Mouse (Mus musculus) lung, embryonic 14.5 days (tissue): ENCODE data around the gene Sytl2. TPM values are rescaled to one million over a fixed set of nuclear protein-coding genes. Genes with fewer than 3 reads are reported as not detected.

Experiments used
- ATAC-seq: fragments of 200-750 bp; cut with Nextera tagmentation; 2 replicates; pipeline ENCODE4 v1.8.0; 2017; ENCODE audit warnings: mild to moderate bottlenecking, moderate TSS enrichment, moderate library complexity; ENCODE audit not compliant: insufficient read depth
- DNase-seq: peaks from one replicate; pipeline ENCODE4 v3.0.0-alpha.2; 2015
- H3K27ac ChIP-seq: fragments of 300-500 bp; sonication (generic); 2 replicates; pipeline ENCODE4 v1.5.1; 2014; ENCODE audit warnings: low read depth, mild to moderate bottlenecking, moderate library complexity
- H3K27me3 ChIP-seq: fragments of 300-500 bp; sonication (generic); 2 replicates; pipeline ENCODE4 v1.6.1; 2014; ENCODE audit warnings: low read length, control low read depth; ENCODE audit not compliant: insufficient read depth
- H3K36me3 ChIP-seq: fragments of 300-500 bp; sonication (generic); 2 replicates; pipeline ENCODE4 v1.6.1; 2014; ENCODE audit warnings: control low read depth; ENCODE audit not compliant: insufficient read depth
- H3K4me1 ChIP-seq: fragments of 300-500 bp; sonication (generic); 2 replicates; pipeline ENCODE4 v1.6.1; 2014; ENCODE audit warnings: antibody characterized with exemption, control low read depth; ENCODE audit not compliant: insufficient read depth
- H3K4me2 ChIP-seq: fragments of 300-500 bp; sonication (generic); 2 replicates; pipeline ENCODE4 v1.6.1; 2014; ENCODE audit warnings: mild to moderate bottlenecking
- H3K4me3 ChIP-seq: fragments of 300-500 bp; sonication (generic); 2 replicates; pipeline ENCODE4 v1.5.1; 2014; ENCODE audit warnings: low read depth, low read length
- H3K9ac ChIP-seq: fragments of 300-500 bp; sonication (generic); 2 replicates; pipeline ENCODE4 v1.6.1; 2014
- H3K9me3 ChIP-seq: fragments of 300-500 bp; sonication (generic); 2 replicates; pipeline ENCODE4 v1.6.1; 2016; ENCODE audit warnings: low read depth, low read length, control low read depth
- CTCF ChIP-seq: IDR thresholded peaks from 2 replicates; pipeline ENCODE4 v1.5.1; 2016; ENCODE audit warnings: antibody characterized with exemption, low read depth
- WGBS: fragments of 180-500 bp; shearing (Covaris S2); extraction: QIAGEN DNeasy Blood & Tissue Kit; methylation state at CpG from one replicate; pipeline ENCODE4 v1.1.7; 2014; 5-methylcytosine and 5-hydroxymethylcytosine counted together
- polyA plus RNA-seq: library from polyadenylated mRNA; unstranded; fragments of >200 nt; fragmentation: Nextera tagmentation; extraction: Ambion mirVana; gene quantifications from 2 replicates; pipeline ENCODE4 v1.2.1, GENCODE M21; 2014

Sytl2 gene
- polyA plus RNA-seq, 1 experiment from 2014 or later: 4.0 TPM

- 40% methylated on average over 3 of the region's 3 CpGs for WGBS
- Histone ChIP-seq H3K36me3 (no peaks in the 10 kb centered on the region), H3K9me3 (no peaks in the 10 kb centered on the region), H3K4me3 (no peak overlapping the region), H3K27ac (no peak overlapping the region), H3K4me2 (no peak overlapping the region), H3K27me3 (no peaks in the 10 kb centered on the region), H3K4me1 (no peaks in the 10 kb centered on the region), H3K9ac (no peak overlapping the region)
- TF ChIP-seq CTCF: peak; percentile 84
- 0 out of 2 replicates have a peak, but pooled peaks have one; percentile 28 for ATAC-seq
- DNase-seq: peak; percentile 84
These were observed 107.9 kb downstream of the Sytl2 start for GRCm38 (mm10) chr7:90409934-90410333.

GRCm38 (mm10) chr7:90426020-90427001, 124.3 kb downstream of the Sytl2 start, which contains the start of gene Ccdc89:
Gene Ccdc89 (plus strand): TSS chr7:90426577.
- no peak for TF ChIP-seq CTCF
- Histone ChIP-seq H3K4me3 (peak within 1 kb of the TSS; percentile 38), H3K4me1 (no peaks in the 10 kb centered on the region), H3K9ac (peak within 1 kb of the TSS; percentile 47), H3K9me3 (no peaks in the 10 kb centered on the region), H3K27me3 (no peaks in the 10 kb centered on the region), H3K27ac (peak within 1 kb of the TSS; percentile 42; the same call in 1 of the 2 replicates), H3K4me2 (peak within 1 kb of the TSS; percentile 74), H3K36me3 (no peaks in the 10 kb centered on the region)
- ATAC-seq (peak; percentile 100), DNase-seq (peak; percentile 93)
- WGBS: 19% methylated on average over 29 of the region's 29 CpGs

GRCm38 (mm10) chr7:90427006-90427405, 125.0 kb downstream of the Sytl2 start:
- peak overlapping the region; percentile 74 for H3K4me2 ChIP-seq
- H3K9ac ChIP-seq: no peak overlapping the region
- H3K9me3 ChIP-seq: no peaks in the 10 kb centered on the region
- H3K27me3 ChIP-seq: no peaks in the 10 kb centered on the region
- no peaks in the 10 kb centered on the region for H3K4me1 ChIP-seq
- H3K27ac ChIP-seq: no peak overlapping the region
- no peak for DNase-seq
- no peak; the same call in 1 of the 2 replicates for ATAC-seq
- H3K4me3 ChIP-seq: peak overlapping the region; percentile 38
- no peak for TF ChIP-seq CTCF
- 49% methylated on average over 9 of the region's 9 CpGs for WGBS
- no peaks in the 10 kb centered on the region for H3K36me3 ChIP-seq

GRCm38 (mm10) chr7:90432221-90432620, 130.2 kb downstream of the Sytl2 start:
- no peak for ATAC-seq
- H3K4me2 ChIP-seq: no peak overlapping the region

GRCm38 (mm10) chr7:90440044-90440443, 138.0 kb downstream of the Sytl2 start:
- 75% methylated on average over 4 of the region's 4 CpGs for WGBS
- H3K9ac ChIP-seq: no peak overlapping the region
- no peaks in the 10 kb centered on the region for H3K27me3 ChIP-seq
- no peaks in the 10 kb centered on the region for H3K9me3 ChIP-seq
- H3K4me3 ChIP-seq: no peak overlapping the region
- ATAC-seq (no peak), DNase-seq (no peak)
- peaks cover 4% of the 10 kb centered on the region; the same call in 1 of the 2 replicates for H3K36me3 ChIP-seq
- no peak for TF ChIP-seq CTCF
- no peak overlapping the region for H3K4me2 ChIP-seq
- H3K27ac ChIP-seq: no peak overlapping the region
- H3K4me1 ChIP-seq: no peaks in the 10 kb centered on the region

More at GRCm38 (mm10) chr7:90432221-90432620, 130.2 kb downstream of the Sytl2 start:
- no peak overlapping the region for H3K27ac ChIP-seq
- no peaks in the 10 kb centered on the region for H3K27me3 ChIP-seq
- TF ChIP-seq CTCF: no peak
- DNase-seq: no peak
- H3K9me3 ChIP-seq: no peaks in the 10 kb centered on the region
- H3K36me3 ChIP-seq: no peaks in the 10 kb centered on the region
- H3K4me1 ChIP-seq: no peaks in the 10 kb centered on the region
- H3K9ac ChIP-seq: no peak overlapping the region
- H3K4me3 ChIP-seq: no peak overlapping the region

DNA sequence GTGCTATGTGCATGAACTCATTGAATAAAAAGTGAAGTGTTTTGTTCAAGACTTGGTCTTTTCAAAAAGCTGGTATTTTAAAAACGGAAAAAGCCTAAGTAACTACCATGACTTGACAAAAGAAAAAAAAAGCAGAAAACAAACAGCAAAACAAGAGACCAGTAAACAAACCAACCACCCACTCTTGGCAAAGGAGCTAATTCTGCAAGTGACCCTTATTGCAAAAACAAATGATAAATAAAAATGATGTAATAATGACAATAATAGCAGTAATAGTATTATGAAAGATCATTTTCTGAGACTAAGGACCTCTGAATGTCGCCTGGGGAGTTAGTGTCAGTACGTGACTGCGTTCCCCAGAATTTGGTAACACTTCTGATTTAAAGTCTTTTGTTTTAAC, 140.0 kb downstream of the Sytl2 start:
- 16% methylated on average over 4 of the region's 4 CpGs for WGBS
- Histone ChIP-seq H3K27me3 (no peaks in the 10 kb centered on the region), H3K4me3 (peak overlapping the region; percentile 97), H3K9ac (peak overlapping the region; percentile 98), H3K4me1 (no peaks in the 10 kb centered on the region), H3K27ac (peak overlapping the region; percentile 55; the same call in 1 of the 2 replicates), H3K4me2 (peak overlapping the region; percentile 98), H3K9me3 (no peaks in the 10 kb centered on the region), H3K36me3 (peaks cover 8% of the 10 kb centered on the region; the same call in 1 of the 2 replicates)
- DNase-seq (peak; percentile 44), ATAC-seq (peak; percentile 7; the same call in 1 of the 2 replicates)
- no peak for TF ChIP-seq CTCF

GRCm38 (mm10) chr7:90442518-90443080, 140.5 kb downstream of the Sytl2 start, which contains the start of gene Crebzf:
Gene Crebzf (plus strand): TSS chr7:90442729.
- H3K27me3 ChIP-seq: no peaks in the 10 kb centered on the region
- H3K4me3 ChIP-seq: peak within 1 kb of the TSS; percentile 97
- H3K36me3 ChIP-seq: peaks cover 13% of the 10 kb centered on the region
- peak within 1 kb of the TSS; percentile 98 for H3K4me2 ChIP-seq
- H3K9me3 ChIP-seq: no peaks in the 10 kb centered on the region
- peak within 1 kb of the TSS; percentile 98 for H3K27ac ChIP-seq
- peak; percentile 99 for DNase-seq
- H3K4me1 ChIP-seq: no peaks in the 10 kb centered on the region
- WGBS: under 1% methylated on average over 54 of the region's 54 CpGs
- peak; percentile 95 for ATAC-seq
- no peak for TF ChIP-seq CTCF
- H3K9ac ChIP-seq: peak within 1 kb of the TSS; percentile 98
